Mouse (Mus musculus) testis, postnatal 14 days (tissue): Measurements from ENCODE around the gene Cstb.

ENCODE experiments used
- DNase-seq: peaks from one replicate; pipeline ENCODE4 v3.0.0; 2021; ENCODE audit warnings: low spot score

Cstb gene

GRCm38 (mm10) chr10:78461767-78462166, 36.3 kb downstream of the Cstb start:
- no peak for DNase-seq

- DNase-seq, result no peak
Measured at GRCm38 (mm10) chr10:78462945-78463768, 37.7 kb downstream of the Cstb start.

GRCm38 (mm10) chr10:78463769-78464167, 38.3 kb downstream of the Cstb start:
- no peak for DNase-seq

- DNase-seq, result no peak
Measured at GRCm38 (mm10) chr10:78464201-78464791, 38.8 kb downstream of the Cstb start.

GRCm38 (mm10) chr10:78464792-78465207, 39.3 kb downstream of the Cstb start, which contains the start of gene Pdxk:
TSS of gene Pdxk (minus strand) at chr10:78464975.
- peak; percentile 89 for DNase-seq

GRCm38 (mm10) chr10:78465472-78465871, 40.0 kb downstream of the Cstb start:
- DNase-seq, result no peak

GRCm38 (mm10) chr10:78466647-78467046, 41.2 kb downstream of the Cstb start:
- DNase-seq, result no peak

GRCm38 (mm10) chr10:78467761-78468310, 42.4 kb downstream of the Cstb start:
- peak; percentile 50 for DNase-seq

GRCm38 (mm10) chr10:78470582-78471313, 45.3 kb downstream of the Cstb start:
- DNase-seq, result no peak

- no peak for DNase-seq
Measured at GRCm38 (mm10) chr10:78472046-78472445, 46.6 kb downstream of the Cstb start.

- DNase-seq, result no peak
Measured at GRCm38 (mm10) chr10:78473434-78473833, 48.0 kb downstream of the Cstb start.

- DNase-seq, result no peak
Measured at GRCm38 (mm10) chr10:78474759-78475158, 49.3 kb downstream of the Cstb start.

GRCm38 (mm10) chr10:78476821-78477220, 51.4 kb downstream of the Cstb start:
- no peak for DNase-seq
